Mouse (Mus musculus) brain, embryonic 14.5 days (tissue): ENCODE measurements around the gene Leprot.

Experiments
- CTCF ChIP-seq: fragments of 200-500 bp; IDR thresholded peaks from 2 replicates; pipeline ENCODE4 v1.5.1; 2012; ENCODE audit warnings: inconsistent platforms, mild to moderate bottlenecking, moderate library complexity, borderline replicate concordance; ENCODE audit not compliant: insufficient read depth, insufficient read length; ENCODE audit errors: extremely low read depth
- POLR2A ChIP-seq: fragments of 200-500 bp; IDR thresholded peaks from 2 replicates; pipeline ENCODE4 v1.6.1; 2012; ENCODE audit warnings: mild to moderate bottlenecking, inconsistent platforms, borderline replicate concordance; ENCODE audit not compliant: poor library complexity, insufficient read depth, insufficient read length, severe bottlenecking; ENCODE audit errors: extremely low read depth

DNA sequence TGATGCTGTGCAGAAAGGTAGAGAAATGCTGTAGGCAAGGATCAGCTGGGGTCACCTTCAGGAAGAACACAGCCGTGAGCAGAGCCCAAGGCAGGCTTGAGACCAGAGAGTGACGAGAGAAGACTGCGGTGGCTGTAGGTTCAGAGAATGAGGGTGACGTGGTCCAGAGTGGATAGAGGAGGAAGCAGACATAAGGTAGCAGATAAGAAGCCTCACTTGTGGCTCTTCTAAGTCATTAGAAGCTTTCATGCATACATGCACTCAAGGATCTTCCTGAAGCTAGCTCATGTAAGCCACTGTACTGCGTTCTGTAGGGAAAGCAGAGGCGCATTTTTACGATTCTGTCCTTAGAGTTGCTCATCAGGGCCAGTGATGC lies 7.9 kb downstream of the Leprot start:
- TF ChIP-seq CTCF: no peak
- no peak for TF ChIP-seq POLR2A
